Mouse (Mus musculus): ENCODE measurements around the gene Serpinb6b.

Gene Serpinb6b

DNA sequence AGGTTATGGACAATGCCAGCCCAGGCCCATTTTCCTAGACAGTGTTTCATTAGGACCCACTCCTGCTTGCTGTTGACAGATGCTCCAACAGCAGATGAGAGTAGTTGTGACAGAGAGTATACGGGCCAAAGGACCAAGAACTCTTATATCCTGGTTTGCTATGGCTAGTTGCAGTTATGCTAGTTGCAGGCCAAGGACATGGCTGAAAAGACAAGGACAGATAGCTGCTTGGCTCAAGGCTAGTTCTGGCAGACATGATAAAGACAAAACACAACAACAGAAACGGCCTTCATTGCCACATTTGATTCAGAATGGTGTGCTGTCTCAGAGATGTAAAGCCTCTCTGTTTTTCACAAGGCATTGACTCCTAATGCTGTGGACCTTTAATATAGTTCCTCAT is 10.7 kb downstream of the Serpinb6b start:
- no peak for DNase-seq

DNA sequence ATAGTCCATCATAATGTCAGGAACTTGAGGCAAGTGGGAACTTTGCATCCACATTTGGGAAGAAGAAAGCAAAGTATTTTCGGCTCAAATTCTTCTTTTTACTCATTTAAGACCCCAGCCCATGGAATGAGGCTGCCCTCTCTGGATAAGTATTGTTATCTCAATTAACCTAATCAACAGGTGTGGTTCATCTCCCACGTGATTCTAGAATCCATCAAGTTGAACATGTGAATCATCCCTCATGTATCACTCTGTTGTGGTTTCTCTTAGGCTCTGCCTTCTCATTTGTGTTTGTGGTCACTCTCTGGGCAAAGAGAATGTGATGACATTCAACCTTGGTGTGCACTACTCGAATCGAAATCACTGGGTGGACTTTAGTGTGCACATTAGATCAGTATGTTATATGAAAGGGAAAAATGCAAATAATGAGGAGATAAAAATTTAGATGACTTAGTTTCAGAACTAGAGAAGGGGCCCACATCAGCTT is 17.6 kb downstream of the Serpinb6b start:
- DNase-seq, result no peak

DNA sequence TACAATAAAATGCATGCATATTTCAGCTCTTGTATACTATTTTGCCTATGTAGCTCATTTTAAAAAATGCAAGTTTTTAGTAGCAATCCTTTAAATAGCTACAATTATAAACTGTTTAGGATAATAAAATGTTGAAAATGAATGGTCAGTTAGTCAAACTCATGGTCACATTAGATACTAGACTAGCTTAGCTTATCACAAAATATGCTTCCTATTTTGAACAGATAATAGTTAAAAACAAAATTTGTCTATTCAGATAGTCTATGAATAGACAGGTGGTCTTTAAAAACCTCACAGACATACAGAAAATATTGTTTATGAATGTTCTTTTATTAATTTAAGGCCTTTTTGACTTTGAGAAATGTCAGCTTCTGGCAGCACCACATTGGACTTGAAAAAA is 21.2 kb downstream of the Serpinb6b start:
- no peak for DNase-seq

DNA sequence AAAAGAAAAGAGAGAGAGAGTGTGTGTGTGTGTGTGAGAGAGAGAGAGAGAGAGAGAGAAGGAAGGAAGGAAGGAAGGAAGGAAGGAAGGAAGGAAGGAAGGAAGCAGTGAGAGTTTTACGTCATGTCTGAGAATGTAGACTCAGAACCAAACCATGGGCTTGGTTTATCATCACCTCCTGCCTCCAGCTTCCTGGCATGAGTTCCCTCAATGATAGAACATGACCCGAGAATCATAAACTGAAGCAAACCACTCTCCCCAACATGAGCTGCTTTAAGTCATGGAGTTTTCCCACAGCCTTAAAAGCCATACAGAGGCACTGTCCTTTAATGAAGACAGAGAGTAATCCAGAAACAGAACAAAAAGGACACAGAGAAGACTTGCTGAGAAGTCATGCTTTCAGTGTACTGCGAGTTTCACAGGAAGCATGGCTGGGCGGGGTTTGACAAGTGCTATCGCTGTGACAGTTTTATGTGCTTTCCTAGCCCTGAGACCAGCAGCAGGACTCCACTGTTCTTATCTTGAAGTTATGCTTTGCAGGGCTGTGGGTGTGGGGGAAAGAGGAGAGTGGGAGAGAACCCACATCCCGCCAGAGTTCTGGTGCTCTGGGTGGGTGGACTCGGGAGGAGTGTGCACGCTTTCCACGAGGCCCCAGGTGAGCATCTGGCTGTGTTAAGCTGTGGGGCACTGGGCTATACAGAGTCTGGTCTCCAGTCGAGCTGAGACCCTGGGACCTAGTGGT is 28.3 kb downstream of the Serpinb6b start:
- DNase-seq, result no peak

DNA sequence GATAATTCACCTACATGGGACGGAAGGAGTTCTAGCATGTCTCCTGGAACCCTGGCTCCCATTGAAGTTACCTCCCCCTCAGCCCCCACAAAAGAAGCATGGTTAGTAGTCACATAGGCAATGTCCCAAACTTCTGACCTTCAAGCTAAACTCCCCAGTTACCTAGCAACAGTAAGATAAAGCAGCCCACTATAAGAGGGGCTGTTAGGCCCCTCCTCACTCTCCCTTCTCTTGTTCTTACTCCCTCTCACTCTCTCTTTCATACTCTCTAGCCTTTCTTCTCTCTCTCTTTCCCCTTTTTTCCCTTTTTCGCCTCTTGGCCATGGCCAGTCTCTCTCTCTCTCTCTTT is 28.9 kb downstream of the Serpinb6b start:
- DNase-seq, result no peak

DNA sequence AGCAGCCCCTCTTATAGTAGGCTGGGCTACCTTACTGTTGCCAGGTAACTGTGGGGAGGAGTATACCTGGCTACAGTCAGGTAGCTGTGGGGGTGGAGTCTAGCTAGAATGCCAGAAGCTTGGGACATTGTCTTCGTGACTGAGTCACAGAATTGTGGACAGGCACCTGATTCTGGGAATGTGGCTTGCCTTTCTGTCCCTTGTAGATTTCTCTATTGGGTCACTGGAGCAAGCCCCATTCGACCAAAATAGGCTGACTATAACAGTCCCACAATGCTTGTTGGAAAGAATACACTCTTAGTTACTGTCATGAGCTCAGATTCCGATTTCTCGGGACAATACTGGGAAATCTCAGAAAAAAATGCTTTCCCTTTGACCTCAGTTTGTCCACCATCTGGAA is 30.0 kb downstream of the Serpinb6b start:
- no peak for DNase-seq

DNA sequence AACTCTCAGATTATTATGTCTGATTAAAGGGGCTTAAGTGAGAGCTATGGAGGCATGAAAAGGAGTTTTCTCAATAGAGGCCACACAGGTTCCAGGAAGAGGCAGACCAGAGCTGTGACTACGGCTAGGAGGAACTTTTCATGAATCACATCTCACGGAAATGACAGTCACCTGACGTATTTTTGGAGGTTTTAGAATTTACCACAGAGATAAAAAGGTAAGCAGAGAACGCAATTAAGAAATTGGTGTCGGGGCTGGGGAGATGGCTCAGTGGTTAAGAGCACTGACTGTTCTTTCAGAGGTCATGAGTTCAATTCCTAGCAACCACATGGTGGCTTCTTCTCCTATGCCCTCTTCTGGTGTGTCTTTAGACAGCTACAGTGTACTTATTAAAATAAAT is 36.3 kb downstream of the Serpinb6b start:
- no peak for DNase-seq

DNA sequence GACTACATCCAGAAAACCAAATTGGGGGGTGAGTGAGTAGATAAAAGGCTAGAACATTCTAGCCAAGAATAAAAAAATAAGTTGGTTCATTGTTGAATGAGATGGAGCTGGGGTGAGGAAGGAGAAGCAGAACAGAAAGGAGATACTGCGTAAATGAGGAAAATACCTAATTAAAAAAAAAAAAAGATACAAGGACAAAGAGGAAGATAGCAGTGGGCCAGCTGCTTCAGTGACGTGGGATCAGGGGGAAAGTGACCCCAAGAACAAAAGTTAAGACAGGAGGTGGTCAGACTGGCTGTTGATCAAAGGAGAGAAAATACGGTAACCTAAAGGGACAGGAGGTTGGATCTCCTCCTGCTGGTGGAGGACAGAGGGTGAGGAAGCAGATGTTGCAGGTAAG is 37.9 kb downstream of the Serpinb6b start, which contains the start of gene Serpinb9:
Gene Serpinb9, plus strand, starts transcription at position 301 of the 400 bp plus-strand sequence.
- no peak for DNase-seq

DNA sequence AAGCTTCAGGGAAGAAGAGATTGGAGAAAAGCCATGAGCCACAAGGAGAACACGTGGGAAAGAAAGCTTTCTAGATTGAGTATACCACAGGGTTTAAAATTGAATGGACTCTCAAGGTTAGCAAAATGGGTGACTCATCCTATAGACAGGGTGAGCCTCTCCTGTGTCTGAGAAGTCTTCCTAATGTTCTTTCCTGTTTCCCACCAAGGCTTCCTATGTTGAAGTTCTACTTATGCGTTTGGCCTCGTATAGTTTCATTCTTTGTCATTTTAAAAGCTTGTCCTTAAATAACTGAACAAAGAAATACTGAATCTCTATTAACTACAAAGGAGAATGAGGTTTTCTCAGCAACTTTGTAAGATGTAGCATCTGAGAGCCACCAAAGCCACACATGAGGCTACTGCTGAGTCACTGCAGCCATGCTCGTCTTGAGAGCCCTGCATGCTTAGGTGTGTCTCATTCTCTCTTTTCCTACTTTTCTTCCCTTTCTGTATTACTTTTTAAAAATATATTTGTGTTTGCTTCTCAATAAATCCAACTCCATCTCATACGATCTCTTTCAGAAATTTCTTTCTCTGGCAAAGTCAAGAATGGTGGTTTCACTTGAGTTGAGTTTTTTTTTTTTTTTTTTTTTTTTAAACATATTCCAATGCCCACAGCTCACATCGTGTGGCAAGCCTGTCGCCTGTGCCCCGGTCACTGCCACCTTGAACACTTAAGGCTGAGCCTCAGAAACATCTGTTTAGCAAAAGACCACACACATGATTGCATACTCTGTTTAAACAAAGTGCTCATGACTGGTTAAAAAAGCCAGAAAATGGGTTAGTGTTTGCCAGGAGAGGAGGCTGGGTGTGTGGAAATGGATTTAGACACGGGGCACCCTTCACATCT is 38.8 kb downstream of the Serpinb6b start:
- no peak for DNase-seq

DNA sequence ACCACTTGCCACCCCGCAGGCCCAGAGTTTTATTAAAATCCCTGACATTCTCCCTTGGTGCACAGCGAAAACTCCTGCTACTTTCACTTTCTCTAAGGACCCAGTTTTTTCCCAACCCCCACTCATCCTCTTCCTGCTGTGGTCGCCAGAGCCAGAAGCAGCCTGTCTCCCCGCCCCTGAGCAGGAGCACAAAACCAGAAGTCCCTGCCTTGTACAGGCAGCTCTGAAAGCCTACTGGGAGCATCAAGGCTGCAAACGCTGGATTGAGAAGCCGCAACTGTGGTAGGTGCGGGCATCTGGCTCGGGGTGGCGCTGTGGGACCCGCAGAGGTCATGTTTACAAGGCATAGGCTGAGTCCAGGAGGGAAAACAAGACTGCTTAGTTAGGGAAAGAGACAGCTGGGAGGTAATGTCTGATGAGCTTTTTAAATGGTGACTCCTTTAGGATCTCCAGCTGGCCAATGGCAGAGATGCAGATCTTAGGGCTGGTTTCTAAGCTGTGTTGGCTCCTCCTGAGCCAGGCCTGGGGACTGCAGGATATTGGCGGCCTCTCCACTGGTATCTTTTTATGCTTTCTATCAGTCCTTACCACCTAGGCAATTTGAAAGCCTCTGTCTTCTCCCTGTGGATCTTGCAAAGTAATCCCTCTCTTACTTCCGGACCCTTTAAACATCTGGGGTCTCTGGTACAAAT is 39.6 kb downstream of the Serpinb6b start:
- peak; percentile 63 for DNase-seq

DNA sequence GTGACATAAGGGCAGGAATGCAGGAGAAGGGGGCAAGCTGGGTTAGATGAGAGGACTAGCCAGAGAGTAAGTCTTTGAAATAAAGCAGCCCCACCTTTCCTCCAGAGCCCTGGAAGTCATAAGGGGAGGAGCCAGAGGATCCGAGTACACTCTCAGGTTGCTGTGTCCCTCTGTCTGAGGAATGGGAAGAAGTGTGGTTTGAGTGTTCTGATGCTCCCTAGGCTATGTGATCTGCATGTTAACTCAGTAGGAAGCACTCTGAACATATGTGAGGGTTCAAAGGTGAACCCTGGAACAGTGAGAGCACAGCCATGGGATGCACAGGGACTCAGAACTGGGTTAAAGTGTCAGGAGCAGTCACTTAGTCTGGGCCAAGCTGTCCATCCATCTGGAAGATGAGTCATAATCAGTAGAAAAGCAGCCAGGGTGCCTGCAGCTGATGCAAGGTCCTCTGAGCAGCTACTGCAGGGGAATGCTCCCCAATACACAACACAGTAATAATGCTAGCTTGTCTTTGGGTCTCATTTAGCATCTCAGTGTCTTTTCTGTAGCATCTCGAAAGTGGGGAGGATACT is 40.6 kb downstream of the Serpinb6b start:
- no peak for DNase-seq

DNA sequence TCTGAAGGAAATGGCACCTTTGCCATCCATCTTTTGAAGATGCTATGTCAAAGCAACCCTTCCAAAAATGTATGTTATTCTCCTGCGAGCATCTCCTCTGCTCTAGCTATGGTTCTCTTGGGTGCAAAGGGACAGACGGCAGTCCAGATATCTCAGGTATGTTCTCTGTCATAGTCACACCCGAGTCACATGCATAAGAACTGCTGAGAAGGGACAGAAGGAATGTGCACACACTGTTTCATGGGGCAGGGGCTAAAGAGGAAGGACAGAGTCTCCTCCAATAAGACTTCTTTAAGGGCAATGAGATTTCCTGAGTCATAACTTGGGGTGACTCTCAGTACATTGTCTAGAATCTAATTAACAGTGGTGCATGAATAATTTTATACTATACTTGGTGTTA is 41.5 kb downstream of the Serpinb6b start:
- DNase-seq, result no peak

DNA sequence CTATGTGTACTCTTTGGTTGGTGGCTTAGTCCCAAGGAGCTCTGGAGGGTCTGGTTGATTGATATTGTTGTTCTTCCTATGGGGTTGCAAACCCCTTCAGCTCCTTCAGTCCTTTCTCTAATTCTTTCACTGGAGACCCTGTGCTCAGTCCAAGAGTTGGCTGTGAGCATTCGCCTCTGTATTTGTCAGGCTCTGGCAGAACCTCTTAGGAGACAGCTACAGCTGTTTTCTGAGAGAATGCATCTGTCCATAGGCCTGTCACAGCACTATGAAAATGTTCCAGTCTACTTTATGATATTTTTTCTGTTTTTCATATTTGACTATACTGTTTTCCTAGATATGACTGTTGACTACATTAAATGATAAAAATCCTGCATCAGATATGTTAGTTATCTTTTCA is 47.4 kb downstream of the Serpinb6b start:
- DNase-seq, result no peak

DNA sequence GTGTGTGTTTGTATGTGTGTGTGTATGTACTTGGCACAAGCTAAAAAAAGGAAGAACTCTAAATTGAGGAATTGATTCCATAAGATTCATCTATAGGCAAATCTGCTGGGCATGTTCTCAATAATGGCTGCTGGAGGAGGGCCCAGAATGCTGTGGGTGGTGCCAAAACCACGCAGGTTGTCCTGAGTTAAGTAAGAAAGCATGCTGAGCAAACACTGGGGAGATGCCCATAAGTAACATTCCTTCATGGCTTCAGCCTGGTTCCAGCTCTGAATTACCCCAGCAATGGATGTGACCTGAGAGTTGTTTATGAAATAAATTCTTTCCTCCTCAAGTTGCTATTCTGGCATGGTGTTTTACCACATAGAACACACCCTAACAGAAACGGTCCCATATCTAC is 48.3 kb downstream of the Serpinb6b start:
- DNase-seq, result no peak

DNA sequence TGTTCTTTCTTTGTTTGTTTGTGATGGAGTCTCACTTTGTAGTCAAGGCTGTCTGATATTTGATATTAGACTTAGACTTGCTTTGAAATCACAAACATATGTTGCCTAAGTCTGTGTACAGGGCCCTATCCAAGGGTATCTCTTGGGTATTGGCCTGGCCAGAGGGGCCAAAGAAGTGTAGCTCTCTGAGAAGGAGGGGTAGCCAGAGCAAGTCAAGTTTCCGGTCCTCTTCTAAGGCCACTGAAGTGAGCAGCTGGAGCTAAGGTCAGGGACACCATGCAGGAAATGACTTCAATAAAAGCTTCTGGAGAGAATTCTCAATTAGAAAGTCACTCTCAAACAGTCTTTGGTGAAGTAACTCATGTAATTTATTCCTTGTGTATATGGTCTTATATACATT is 57.4 kb downstream of the Serpinb6b start:
- DNase-seq, result no peak

DNA sequence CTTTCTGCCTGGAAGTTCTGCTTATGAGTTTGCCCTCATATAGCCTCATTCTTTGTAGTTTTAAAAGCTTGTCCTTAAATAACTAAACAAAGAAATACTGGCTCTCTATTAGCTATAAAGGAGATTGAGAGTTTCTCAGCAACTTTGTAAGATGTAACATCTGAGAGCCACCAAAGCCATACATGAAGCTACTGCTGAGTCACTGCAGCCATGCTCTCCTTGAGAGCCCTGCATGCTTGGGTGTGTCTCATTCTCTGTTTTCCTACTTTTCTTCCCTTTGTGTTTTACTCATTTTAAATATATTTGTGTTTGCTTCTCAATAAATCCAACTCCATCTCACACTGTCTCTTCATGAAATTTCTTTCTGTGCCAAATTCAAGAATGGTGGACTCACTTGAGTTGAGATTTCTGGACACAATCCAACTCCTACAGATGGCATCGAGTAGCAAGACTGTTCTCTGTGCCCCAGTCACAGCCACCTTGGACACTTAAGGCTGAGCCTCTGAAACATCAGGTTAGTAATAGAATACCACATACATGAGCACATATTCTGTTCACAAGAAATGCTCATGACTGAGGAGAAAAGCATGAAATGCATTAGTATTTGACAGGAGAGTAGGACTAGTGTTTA is 61.5 kb downstream of the Serpinb6b start:
- DNase-seq, result no peak

DNA sequence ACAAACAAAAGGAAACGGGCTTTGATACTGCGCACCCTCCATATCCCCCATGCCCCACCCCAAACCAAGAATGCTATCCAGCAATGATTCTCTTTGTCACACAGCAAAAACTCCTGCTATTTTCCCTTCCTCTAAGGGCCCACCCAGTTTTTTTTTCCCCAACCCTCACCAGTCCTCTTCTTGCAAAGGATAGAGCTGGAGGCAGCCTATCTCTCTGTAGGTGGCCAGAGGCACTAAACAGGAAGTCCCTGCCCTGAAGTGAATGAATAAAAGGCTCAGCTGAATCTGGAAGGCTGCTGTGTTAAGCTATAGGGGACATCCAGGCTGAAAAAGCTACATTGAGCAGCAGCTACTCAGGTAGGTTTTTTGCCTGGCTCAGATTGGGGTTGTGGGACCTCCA is 62.2 kb downstream of the Serpinb6b start, which contains the start of gene Serpinb9b:
Gene Serpinb9b, plus strand, starts transcription at position 173 of the 400 bp plus-strand sequence.
- DNase-seq, result no peak

DNA sequence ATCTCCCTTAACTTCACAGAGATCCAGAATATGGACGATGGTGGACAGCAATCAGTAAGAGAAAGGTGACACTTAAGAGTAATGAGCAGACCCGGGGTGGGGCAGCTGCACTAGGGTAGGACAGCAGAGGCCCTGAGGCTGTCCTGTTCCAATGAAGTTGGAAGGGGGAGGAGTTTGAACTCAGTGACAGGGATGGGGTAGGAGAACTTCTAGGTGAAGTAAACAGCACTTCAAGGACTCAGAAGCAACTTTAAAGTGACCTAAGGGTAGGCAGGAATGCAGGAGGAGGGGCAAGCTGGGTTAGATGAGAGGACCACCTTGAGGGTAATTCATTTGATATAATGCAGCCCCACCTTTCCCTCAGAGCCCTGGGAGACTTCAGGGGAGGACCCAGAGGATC is 63.1 kb downstream of the Serpinb6b start:
- DNase-seq, result no peak

DNA sequence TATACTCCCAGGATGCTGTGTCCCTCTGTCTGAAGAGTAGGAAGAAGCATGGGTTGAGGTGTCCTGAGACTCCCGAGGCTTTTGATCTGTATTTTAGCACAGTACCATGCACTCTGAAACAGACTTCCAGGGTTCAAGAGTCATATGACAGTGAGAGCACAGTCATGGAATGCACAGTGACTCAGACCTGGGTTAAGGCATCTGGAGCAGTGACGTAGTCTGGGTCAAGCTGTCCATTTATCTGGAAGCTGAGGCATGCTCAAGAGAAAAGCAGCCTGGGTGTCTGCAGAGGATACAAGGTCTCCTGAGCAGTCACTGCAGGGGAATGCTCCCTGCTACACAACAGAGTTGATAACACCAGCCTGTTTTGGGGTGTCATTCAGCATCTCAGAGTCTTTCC is 63.5 kb downstream of the Serpinb6b start:
- DNase-seq, result no peak

Data from right cerebral cortex, postnatal 4 days (tissue).